Mouse (Mus musculus) pancreas, adult 10 weeks (tissue): ENCODE measurements around the gene BC049715. TPM values are rescaled to one million over a fixed set of nuclear protein-coding genes. Genes with fewer than 3 reads are reported as not detected.

Source experiments
- polyA plus RNA-seq: library from polyadenylated mRNA; stranded (reverse); fragments of 350-450 nt; fragmentation: Illumina TruSeq; extraction: RNeasy Lipid Tissue Mini Kit (QIAGEN cat#74804); gene quantifications from one replicate; pipeline ENCODE4 v1.2.3, GENCODE M21; 2015; ENCODE audit warnings: low read depth, low replicate concordance; ENCODE audit not compliant: insufficient read depth

Gene BC049715
- polyA plus RNA-seq = not detected

GRCm38 (mm10) chr6:136827516-136827880 lies at the start of gene BC049715:
TSS of gene BC049715 (plus strand) at chr6:136827626.

GRCm38 (mm10) chr6:136781377-136781986 lies 45.9 kb upstream of the BC049715 start, which contains the start of gene Gucy2c:
TSS of gene Gucy2c (minus strand) at chr6:136781765.

GRCm38 (mm10) chr6:136803739-136804633 lies 23.4 kb upstream of the BC049715 start, which contains the start of gene Hist4h4:
TSS of gene Hist4h4 (minus strand) at chr6:136804415.

GRCm38 (mm10) chr6:136808014-136808417 lies 19.4 kb upstream of the BC049715 start, which contains the start of gene H2afj:
TSS of gene H2afj (plus strand) at chr6:136808244.

GRCm38 (mm10) chr6:136827881-136828561 lies 595 bp downstream of the BC049715 start, which contains the start of gene Wbp11:
TSS of gene Wbp11 (minus strand) at chr6:136828233.

GRCm38 (mm10) chr6:136835352-136835751 lies 7.9 kb downstream of the BC049715 start, which contains the start of gene Smco3:
TSS of gene Smco3 (minus strand) at chr6:136835452.

GRCm38 (mm10) chr6:136857186-136857872 lies 29.9 kb downstream of the BC049715 start, which contains the start of gene Art4:
TSS of gene Art4 (minus strand) at chr6:136857733.

GRCm38 (mm10) chr6:136875670-136876069 lies 48.2 kb downstream of the BC049715 start, which contains the start of gene Mgp:
TSS of gene Mgp (minus strand) at chr6:136875823.

Other genes starting within 250 kb of the BC049715 start
- 2.7 TPM for gene Plbd1, start 165.7 kb upstream of the BC049715 start, polyA plus RNA-seq
- 0.46 TPM for gene Gucy2c, start 45.9 kb upstream of the BC049715 start, polyA plus RNA-seq
- gene Hist4h4, start 23.2 kb upstream of the BC049715 start, polyA plus RNA-seq = not detected
- 21.6 TPM for gene H2afj, start 19.4 kb upstream of the BC049715 start, polyA plus RNA-seq
- gene Wbp11, start 607 bp downstream of the BC049715 start, polyA plus RNA-seq = 10.3 TPM
- gene Smco3, start 7.8 kb downstream of the BC049715 start, polyA plus RNA-seq = not detected
- 0.74 TPM for gene Art4, start 30.1 kb downstream of the BC049715 start, polyA plus RNA-seq
- 267 TPM for gene Mgp, start 48.2 kb downstream of the BC049715 start, polyA plus RNA-seq
- gene Erp27, start 94.6 kb downstream of the BC049715 start, polyA plus RNA-seq = 260 TPM
- not detected for gene Pde6h, start 96.2 kb downstream of the BC049715 start, polyA plus RNA-seq
- gene Arhgdib, start 114.3 kb downstream of the BC049715 start, polyA plus RNA-seq = 17.6 TPM